Mouse (Mus musculus) heart, postnatal 25 days (tissue): Measurements from ENCODE around the gene Arhgap44. TPM values are rescaled to one million over a fixed set of nuclear protein-coding genes. Genes with fewer than 3 reads are reported as not detected.
A peak's percentile ranks its signal among the peaks of the same experiment; 100 is the strongest.

ENCODE experiments used
- DNase-seq: peaks from one replicate; pipeline ENCODE4 v3.0.0; 2022; ENCODE audit warnings: low spot score
- intact Hi-C: fragments of 180-260 bp; cut with DNase I; formaldehyde crosslinking; loops from one replicate; pipeline ENCODE4 v1.15.1; 2025
- total RNA-seq, 2 experiments: library from RNA; stranded (reverse); gene quantifications; 2 replicates each; pipeline ENCODE4 v1.2.3; 2021

The Arhgap44 gene
- total RNA-seq, 2 experiments from 2014 or later, result 20.8 to 22.4 TPM

DNA sequence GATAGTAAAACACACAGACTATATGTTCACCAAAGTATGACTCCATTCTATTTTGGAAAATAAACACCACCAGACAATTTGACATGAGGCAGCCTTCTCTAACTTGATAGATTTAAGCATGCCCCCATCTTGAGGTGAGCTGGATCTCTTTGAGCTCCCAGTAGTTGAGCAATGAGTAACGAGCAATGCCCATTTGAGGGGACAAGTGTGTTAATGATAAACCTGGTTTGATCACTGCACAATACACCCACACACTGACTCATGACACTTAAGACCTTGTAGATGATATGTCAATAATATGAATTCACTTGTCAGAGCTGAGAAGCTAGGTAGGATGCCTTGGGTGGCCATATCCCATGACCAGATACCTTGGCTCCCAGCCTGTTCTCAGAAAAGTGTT lies 132.6 kb downstream of the Arhgap44 start:
- intact Hi-C loops, result no loop called here
- DNase-seq, result no peak

DNA sequence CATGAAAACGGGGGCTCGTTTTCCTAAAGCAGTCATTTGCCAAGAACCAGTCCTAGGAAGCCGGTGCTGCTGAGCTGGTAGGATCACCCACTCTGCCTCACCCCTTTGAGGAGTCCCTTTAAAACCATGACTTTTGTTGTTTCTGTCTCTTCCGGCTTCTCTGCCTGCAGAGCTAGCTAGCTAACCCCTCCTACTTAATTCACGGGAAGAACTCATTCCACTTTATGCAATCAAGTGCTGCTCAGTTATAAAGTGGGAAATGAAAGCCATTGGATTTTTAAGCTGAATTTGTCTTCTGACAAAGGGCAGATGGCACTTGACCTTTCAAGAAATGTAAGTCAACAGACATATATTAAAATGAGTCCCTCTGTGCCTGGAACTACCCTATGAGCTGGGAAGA lies 134.7 kb downstream of the Arhgap44 start:
- DNase-seq, result no peak
- intact Hi-C loops, result no loop called here

DNA sequence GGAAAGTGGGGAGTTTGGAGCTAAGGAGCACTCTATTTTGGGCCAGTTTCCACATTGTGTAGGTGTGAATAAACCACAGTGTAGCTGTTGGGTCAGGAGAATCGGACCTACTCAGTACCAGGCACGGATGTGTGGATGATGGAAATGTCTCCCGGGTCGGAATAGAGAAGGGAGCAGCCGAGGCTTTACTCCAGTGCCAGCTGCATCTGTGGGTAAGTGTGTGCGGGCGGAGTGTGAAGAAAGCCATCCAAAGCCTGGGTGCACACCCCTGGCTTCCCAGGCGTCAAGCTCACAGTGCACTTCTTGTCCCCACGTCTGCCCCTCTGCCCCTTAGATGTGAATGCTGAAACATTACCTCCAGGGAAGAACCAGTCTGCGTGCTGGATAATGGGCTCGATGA lies 140.0 kb downstream of the Arhgap44 start:
- intact Hi-C loops, result no loop called here
- no peak for DNase-seq

DNA sequence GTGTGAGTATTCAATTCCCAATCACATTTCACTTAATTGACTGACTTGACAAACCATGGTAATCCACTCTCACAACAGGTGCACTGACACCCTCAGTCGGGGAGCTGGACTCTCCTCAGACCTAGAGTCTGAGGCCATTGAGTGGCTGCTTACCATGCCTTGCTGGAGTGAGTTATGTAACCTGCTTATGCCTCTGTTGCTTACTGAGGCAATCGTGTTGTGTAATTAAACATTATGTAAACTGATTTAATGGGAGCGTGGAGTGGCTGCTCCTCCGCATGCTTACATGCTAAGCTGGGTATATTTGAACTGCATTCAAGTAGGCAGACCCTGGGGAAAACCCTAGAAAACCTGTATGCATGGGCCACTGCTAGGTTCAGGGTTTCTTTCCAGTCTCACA lies 142.0 kb downstream of the Arhgap44 start:
- intact Hi-C loops, result no loop called here
- no peak for DNase-seq

DNA sequence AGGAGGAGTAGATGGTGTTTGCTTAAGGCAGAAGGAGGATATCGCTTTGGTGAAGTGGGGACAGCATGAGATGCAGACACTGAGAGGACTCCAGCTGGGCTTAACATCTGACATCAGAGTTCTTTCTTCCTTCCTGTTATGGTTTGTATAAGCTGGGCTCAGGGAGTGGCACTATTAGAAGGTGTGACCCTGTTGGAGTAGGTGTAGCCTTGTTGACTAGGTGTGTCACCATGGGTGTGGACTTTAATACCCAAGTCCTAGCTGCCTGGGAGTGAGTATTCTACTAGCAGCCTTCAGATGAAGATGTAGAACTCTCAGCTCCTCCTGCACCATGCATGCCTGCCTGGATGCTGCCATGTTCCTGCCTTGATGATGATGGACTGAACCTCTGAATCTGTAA lies 146.0 kb downstream of the Arhgap44 start:
- DNase-seq, result no peak
- intact Hi-C loops, result no loop called here

DNA sequence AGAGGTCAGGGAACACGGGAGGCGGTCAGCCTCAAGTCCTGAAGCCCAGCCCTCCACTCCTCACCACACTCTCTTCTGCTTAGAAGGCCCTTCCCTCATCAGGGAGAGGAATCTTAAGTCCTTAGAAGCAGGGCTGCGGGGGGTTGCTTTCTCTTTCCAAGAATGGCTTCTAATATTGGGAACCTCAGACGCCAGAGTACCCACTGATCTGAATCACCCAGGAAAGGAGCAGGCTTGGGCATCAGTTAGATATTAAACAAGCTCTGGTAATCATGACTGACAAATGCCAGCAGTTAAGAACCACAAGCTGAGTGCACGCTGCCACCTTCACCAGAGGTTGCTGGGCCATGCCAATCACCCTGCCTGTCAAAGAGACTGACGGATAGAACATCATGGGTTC lies 148.9 kb downstream of the Arhgap44 start:
- no peak for DNase-seq
- intact Hi-C loops, result no loop called here

DNA sequence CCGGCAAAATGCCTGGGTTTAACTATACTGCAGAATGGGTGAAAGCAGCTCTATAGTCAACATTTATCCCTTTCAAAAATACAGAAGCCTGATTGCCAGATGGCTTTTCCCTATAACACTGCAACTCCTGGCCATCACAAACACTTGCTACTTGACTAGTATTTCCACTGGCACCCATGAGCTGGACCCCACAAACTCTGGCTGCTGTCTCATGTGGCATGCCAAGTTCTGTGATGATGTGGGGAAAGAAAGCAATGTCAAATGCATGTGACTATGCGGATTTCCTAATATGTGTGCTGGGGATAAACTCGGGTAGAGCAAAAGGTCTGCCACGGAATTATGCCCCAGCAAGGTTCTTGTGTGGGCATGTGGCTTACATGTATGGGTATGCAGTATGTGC lies 156.7 kb downstream of the Arhgap44 start:
- DNase-seq, result no peak
- intact Hi-C loops, result loop anchor here (10.0 kb wide), 1 partner anchor 669 kb away; no protein-coding TSS in a partner anchor

DNA sequence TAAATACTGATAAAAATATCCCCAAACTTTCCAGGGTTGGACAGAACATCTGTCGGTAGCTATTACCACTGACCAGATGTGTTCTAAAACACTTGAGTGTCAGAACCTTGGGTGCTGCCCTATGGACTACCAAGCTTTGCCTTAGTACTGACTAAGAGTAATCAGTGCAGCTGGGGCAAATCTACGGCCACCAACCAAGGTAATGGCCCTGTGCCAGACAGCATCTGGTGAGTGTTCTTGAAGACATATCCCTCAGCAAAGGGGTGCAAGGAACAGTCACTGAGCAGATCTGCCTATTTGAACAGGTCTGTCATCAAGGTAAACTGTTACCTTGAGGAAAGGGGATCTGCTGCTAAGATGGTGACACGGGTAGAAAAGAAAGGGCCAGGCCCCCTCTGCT lies 157.9 kb downstream of the Arhgap44 start:
- intact Hi-C loops, result loop anchor here (10.0 kb wide), 1 partner anchor 670 kb away; no protein-coding TSS in a partner anchor
- no peak for DNase-seq

DNA sequence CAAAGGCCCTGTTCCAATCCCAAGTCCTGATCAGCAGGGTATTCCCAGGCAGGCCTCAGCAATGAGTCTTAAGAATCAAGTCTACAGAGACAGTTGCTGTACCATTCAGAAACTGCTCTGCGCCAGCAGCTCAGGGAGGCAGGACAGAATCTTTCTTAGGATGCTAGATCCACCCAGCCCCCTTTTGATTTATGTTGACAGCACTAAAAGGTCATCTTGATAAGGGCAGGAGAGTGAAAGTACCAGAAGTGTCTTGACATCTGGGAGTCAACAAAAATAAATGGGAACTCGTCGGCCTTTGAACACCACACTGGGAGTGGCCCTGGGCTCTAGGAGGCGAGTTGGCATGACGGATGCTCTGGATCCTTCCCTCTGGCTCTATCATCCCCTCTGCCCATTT lies 159.2 kb downstream of the Arhgap44 start:
- DNase-seq, result no peak
- intact Hi-C loops, result loop anchor here (10.0 kb wide), 1 partner anchor 671 kb away; no protein-coding TSS in a partner anchor

DNA sequence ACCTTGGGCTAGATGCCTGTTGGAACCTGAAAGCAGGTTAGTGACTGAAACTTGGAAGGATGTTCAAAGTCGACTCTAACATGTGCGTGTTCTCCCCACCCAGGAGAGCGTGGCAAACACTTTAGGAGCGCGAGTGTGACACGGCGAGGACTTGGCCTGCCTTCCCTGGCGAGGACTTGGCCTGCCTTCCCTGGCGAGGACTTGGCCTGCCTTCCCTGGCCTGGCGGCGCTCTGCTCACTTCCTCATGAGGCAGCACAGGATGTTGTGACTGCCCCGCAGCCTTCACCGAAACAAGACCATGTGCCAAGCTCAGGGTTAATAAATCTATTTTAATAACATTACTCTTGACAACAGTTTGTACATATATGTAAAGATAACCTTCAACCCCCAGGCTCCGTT lies 161.0 kb downstream of the Arhgap44 start:
- DNase-seq, result no peak
- intact Hi-C loops, result loop anchor here (10.0 kb wide), 1 partner anchor 673 kb away; no protein-coding TSS in a partner anchor

DNA sequence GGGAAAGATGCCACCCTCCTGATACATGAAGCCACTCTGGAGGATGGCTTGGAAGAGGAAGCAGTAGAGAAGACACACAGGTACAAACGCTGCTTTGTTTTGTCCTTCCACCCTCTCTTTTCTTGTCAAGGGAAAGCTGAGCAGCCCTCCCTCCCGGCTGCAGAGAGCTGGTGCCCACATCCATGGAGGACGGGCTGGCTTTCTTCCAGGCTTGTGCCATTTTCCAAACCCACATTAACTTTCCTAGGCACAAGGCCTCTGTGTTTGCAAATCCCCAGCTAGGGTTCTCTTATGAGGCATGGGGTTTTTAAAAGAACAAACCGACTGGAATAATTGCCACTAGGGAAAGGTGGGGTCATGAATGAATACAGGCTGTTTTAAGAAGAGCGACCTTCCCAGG lies 163.1 kb downstream of the Arhgap44 start:
- no peak for DNase-seq
- intact Hi-C loops, result loop anchor here (10.0 kb wide), 1 partner anchor 675 kb away; no protein-coding TSS in a partner anchor

DNA sequence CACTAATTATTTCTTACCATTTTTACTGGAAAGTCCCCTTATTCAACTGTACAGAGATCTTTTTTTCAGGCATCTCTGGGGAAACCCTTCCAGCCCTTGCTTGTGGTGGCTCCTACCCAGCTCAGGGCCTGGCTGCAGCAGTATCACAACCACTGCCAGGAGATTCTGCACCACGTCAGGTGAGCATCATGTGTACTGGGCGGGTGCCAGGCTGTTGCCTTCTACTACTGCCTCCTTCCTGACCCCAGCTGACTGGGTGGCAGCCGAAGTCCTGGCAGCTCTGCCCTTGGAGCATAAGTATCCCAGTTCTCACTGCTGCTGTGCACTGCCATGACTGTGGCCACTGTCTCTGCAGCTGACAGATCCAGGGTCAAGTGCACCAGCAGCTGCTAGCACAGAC lies 164.3 kb downstream of the Arhgap44 start:
- intact Hi-C loops, result no loop called here
- peak; percentile 22 for DNase-seq

DNA sequence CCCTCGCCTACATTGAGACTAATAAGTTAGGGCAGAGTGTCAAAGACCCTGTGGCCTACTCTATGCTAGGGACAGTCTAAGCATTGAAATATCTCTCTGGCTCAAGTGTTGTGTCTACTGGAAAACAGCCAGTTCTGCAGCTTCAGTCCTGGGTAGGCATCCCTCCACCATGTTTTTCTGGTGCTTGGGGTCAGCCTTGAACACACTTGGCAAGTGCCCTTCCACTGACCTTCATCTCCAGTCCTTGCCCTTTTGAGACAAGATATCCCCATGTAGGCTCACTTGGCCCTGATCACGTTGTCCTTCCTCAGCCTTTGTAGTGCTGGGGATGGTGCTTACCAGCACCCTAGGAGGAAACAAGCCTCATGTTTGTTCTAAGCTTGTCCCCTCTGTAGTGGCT lies 174.2 kb downstream of the Arhgap44 start:
- no peak for DNase-seq
- intact Hi-C loops, result no loop called here

DNA sequence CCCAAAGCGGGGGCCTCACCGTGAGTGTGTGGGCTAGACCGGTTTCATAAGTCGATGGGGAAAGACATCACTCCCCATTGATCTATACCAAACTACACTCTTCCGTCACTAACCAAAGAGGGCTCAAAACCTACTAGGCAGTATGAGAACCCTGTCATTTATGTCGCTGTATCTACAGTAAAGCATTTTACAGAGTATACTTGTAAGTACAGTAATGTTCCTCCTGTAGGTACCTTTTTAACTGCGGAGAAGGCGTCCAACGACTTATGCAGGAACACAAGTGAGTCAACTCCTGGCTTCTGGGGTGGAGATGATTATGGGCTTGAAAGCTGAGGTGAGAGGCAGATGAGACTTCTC lies 183.3 kb downstream of the Arhgap44 start:
- intact Hi-C loops, result no loop called here
- DNase-seq, result no peak

DNA sequence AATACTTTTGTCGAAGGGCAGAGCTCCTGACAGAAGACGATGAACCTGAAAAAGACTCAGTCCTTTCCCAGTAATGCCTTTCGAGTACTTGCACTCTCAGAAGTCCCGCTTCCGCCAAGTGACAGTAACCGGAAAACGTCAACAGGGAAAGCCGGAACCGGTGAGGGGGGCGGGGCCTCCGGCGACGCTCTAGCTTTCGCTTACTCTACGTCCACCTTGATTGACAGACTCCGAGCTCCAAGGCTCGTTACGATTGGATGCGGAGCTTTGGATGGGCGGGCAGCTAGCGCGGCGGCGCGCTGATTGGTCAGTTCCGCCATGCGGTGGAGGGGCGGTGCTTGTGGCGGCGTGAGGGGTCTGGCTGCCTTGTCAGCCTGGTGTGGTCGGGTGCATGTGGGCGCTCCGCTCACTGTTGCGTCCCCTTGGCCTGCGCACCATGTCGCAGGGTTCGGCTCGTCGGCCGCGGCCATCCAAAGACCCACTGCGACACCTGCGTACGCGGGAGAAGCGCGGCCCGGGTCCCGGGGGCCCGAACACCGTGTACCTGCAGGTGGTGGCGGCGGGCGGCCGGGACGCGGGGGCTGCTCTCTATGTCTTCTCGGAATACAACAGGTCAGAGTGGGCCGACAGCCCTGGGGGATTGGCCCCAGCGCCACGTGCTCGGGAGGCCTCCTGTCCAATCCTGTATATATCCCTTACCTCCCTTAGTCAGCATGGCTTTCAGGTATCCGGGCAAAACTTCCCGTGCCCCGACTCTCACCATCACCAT lies 183.9 kb downstream of the Arhgap44 start, which contains the start of gene Elac2:
TSS of gene Elac2 (plus strand) at position 319 of the 769 bp plus-strand sequence.
- intact Hi-C loops, result no loop called here
- peak; percentile 96 for DNase-seq

DNA sequence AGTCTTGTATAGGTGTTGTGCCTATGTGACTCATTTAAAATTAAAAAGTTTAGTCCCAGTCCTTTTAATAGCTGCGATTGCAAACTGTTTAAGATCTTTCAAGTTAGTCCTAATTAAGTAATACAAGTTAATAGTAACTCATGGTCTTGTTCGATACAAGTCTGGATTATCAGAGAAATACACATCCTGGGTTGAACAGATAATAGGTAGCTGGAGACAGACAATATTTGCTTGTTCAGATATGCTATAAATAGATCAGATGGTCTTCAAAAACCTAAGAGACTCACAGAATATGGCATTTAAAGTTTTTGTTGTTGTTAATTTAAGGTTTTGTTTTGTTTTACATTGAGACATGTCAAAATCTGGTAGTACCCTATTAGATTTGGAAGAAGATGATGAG lies 190.3 kb downstream of the Arhgap44 start:
- DNase-seq, result no peak
- intact Hi-C loops, result no loop called here

DNA sequence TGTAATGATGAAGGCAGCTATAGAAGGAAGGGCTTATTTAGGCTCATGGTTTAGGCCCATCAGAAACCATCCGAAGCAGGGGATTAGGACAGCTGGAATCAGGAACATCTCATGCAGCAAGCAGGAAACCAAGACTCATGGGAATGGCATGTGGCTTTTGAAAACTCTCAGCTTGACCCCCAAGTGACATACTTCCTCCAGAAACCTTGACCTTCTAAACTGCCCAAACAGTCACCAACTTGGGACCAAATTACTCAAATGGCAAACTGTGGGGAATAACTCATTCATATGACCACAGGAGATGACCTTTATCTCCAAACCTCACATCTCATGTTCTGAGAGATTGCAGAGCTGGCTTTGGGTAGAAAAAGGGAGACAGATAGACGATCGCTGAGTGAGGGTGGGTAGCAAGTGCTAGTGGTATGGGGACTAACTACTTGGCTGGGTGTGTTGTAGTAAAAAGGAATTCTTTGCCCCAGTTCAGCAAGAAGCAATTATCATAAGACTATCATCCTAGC lies 191.2 kb downstream of the Arhgap44 start:
- no peak for DNase-seq
- intact Hi-C loops, result no loop called here

DNA sequence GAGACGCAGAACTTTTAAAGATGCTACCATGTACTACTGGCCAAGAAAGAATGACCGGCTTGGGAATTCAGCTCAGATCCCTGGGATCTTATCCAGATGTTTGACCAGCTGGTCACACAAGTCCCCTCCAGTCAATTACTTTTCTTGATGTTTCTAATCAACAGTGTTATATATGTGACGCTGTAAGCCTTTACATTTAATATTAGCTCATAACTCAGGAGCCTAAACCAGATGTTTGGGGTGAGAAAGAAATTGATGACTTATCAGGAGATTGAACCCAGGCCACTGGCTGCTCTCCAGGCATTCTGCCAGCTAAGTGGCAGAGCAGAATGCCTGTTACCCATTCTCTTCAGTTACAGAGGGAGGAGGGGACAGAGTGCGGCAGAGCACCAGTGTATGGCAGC lies 193.8 kb downstream of the Arhgap44 start:
- DNase-seq, result no peak
- intact Hi-C loops, result loop anchor here (5.0 to 10.0 kb wide), 4 partner anchors 72 to 1757 kb away; no protein-coding TSS in a partner anchor

DNA sequence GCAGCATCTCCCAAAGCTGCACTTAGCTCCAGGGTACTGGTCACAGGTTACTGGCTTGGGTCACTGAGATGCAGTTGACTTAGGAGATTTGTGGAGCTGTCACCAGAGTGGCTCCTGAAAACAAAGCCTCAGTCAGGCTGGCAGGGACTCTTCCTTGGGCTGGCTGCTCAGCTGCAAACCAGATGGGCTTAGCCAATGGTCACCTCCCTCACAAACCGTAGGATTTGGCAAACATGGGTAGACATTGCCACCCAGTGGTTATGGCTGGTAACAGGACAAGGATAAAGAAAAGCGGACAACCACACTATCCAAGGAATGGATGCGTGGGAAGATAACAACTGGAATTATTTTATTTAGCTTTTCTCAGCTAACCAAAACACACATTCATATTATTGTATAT lies 194.3 kb downstream of the Arhgap44 start:
- intact Hi-C loops, result loop anchor here (5.0 to 10.0 kb wide), 4 partner anchors 71 to 1756 kb away; no protein-coding TSS in a partner anchor
- peak; percentile 25 for DNase-seq

DNA sequence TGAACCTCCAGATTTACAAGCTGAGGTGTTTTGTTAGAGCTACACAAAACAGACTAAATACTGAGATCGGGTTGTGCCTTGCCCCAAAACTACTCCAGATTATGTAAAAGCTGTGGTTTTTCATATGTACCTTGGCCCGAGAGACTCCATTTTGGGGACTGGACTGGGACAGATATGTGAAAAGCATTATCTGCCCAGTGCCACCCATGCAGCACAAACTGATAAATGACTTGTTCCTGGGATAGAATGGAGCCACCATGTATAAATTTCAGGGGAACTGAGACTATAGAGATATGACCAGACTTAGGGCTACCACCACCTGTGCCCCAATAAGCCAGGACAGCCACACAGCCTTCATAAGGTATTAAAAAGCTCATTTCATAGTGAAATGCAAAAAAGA lies 200.1 kb downstream of the Arhgap44 start:
- intact Hi-C loops, result loop anchor here (10.0 kb wide), 1 partner anchor 1558 kb away; no protein-coding TSS in a partner anchor
- no peak for DNase-seq

DNA sequence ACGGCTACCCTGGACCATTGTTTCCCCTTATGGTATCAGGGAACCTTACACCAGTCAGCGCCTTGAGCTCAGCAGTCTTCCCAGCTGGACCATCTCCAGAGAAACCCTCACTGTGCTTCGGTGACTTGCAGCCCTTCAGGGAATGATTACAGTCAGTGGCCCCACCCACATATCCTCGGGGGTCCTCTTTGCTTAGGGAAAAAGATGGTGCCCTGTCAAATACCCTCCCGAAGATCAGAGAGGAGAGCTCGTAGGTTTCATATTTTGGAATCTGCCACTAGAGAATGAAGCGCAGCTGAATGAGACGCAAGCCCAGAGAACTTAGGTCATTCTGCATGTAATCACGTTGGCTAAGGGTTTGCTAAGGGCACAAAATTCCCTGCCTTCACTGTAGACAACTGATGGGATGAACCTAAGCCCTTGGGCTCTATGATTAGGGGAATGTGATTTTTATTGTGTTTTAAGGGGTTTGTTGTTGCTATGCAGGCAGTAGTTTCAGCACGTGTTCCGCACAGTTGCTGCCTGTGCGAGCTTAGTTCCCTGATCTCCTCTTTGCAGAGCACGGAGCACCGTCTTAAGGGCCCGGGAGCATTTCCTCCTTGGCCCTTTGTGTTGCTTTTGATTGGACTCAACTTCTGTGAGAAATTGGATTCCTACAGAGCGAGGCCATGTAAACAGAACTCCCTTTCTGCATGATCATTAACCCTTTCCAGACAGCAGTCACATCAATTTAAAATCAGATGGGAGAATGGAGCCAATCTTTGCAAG lies 205.6 kb downstream of the Arhgap44 start:
- no peak for DNase-seq
- intact Hi-C loops, result no loop called here
